Mouse (Mus musculus) adrenal gland, postnatal 10 days (tissue): Measurements from ENCODE around the gene B4galt5. TPM values are rescaled to one million over a fixed set of nuclear protein-coding genes. Genes with fewer than 3 reads are reported as not detected.

Experiments used
- DNase-seq: peaks from one replicate; pipeline ENCODE4 v3.0.0; 2021; ENCODE audit warnings: mixed read lengths
- total RNA-seq, 2 experiments: library from RNA; stranded (reverse); gene quantifications; 2 replicates each; pipeline ENCODE4 v1.2.3; 2021

Gene B4galt5
- total RNA-seq, 2 experiments from 2014 or later = 55.5 to 76.9 TPM

DNA sequence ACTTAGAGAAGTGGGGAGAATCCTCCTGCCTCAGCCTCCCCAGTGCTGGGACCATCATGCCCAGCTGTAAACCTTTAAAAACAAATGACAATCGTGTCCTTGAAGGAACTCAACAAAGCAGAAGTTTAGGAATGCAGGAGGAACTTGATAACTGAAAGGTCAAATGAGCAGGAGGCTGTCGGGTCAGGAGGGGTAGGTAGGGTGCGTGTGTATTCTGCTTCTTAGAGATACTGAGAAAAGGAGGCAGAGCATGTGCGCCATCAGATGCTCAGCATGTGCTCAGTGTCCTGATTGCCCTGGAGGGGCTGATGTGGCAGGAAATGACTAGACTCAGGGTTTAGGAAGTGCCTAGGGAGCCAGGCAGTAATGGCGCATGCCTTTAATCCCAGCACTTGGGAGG lies 95.5 kb downstream of the B4galt5 start:
- DNase-seq = no peak

- no peak for DNase-seq
Observed at GRCm38 (mm10) chr2:167252057-167252687, 96.8 kb downstream of the B4galt5 start.

DNA sequence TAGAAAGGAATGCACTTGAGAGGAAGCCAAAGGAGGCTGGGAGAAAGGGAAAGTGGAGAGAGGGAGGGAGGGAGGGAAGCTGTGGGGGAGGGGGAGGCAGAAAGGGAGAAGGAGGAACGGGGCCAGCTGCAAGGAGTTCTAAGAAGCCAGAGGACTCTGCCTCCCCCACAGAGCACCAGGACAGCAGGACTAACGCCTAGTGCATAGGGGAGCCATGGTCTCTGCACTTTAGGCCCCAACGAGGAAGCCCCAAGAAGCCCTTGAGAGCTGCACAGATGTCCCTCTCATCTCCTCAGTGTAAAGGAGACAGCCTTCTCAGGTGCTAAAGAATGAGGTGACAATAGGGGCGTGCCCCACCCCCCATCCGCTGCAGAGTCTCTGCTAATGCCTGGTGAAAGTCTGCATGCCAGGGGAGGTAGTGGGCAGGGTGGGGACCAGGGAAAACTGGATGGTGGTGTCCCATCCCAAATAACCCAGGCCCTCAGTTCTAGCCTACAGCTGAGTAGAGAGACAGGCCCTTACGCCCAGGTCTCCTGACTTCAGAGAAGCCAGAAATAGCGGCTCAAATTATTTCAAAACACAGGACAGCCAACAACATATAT lies 98.1 kb downstream of the B4galt5 start:
- DNase-seq = peak; percentile 64

DNA sequence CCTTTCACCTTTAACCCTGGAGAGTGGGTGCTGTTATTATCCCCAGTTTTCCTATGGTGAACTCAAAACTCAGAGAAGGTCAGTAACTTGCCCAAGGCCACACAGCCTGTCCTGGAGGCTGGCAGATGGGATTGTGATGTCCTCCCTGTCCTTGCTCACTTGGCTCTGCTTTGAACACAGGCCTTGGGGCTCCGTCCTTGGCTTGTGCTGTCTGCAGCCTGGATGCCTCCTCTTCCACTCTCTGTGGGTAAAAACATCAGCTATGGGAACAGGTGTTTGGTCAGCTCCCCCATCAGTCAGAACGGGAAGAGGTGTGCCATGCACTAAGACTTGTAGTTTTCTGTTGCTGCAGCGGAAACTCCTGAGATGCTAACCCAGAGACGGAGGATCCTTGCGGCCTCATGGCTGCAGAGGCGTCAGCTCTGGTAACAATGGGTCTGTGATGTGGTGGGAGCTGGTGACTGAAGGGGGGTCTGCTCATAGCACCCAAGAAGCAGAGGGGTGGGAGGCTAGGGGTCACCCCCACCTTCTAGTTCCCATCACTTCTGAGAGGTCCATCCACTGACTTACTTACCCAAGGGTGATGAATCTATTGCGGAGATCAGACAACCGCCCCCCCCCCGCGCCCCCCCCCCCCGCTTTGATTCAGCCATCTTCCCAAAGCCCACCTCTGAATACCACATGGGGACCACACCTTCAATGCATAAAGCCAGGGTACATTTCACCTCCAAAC lies 98.8 kb downstream of the B4galt5 start:
- peak; percentile 77 for DNase-seq

GRCm38 (mm10) chr2:167249591-167249990 lies 99.4 kb downstream of the B4galt5 start:
- DNase-seq = no peak

Other genes with a start within 250 kb of the B4galt5 start
- gene Kcnb1, start 159.0 kb downstream of the B4galt5 start, total RNA-seq = 10 to 100 TPM; 20.8 to 27.7 TPM
- gene Ptgis, start 108.6 kb downstream of the B4galt5 start, total RNA-seq = 10 to 100 TPM; 18.7 to 23.3 TPM
- gene Slc9a8, start 72.5 kb upstream of the B4galt5 start, total RNA-seq = 10 to 100 TPM; 28.8 to 37.0 TPM
- 10 to 100 TPM; 51.0 to 55.9 TPM for gene Rnf114, start 143.5 kb upstream of the B4galt5 start, total RNA-seq
- gene Spata2, start 143.7 kb upstream of the B4galt5 start, total RNA-seq = 10 to 100 TPM; 26.5 to 28.9 TPM
- 1 to 10 TPM; 6.2 to 8.5 TPM for gene Snai1, start 189.0 kb upstream of the B4galt5 start, total RNA-seq